Mouse (Mus musculus) ES-Bruce4 (cell line): ENCODE measurements around the gene Patj.

Experiments
- CTCF ChIP-seq: IDR thresholded peaks from one replicate; pipeline ENCODE4 v1.8.1; 2011; ENCODE audit warnings: low read depth, low read length
- POLR2A ChIP-seq: IDR thresholded peaks from one replicate; pipeline ENCODE4 v1.8.1; 2011; ENCODE audit warnings: low read length; ENCODE audit not compliant: insufficient read depth

GRCm38 (mm10) chr4:98693465-98694185, 298.0 kb downstream of the Patj start:
- TF ChIP-seq CTCF: no peak
- TF ChIP-seq POLR2A: no peak
